Mouse (Mus musculus): ENCODE results near the gene Bdkrb1.

DNA sequence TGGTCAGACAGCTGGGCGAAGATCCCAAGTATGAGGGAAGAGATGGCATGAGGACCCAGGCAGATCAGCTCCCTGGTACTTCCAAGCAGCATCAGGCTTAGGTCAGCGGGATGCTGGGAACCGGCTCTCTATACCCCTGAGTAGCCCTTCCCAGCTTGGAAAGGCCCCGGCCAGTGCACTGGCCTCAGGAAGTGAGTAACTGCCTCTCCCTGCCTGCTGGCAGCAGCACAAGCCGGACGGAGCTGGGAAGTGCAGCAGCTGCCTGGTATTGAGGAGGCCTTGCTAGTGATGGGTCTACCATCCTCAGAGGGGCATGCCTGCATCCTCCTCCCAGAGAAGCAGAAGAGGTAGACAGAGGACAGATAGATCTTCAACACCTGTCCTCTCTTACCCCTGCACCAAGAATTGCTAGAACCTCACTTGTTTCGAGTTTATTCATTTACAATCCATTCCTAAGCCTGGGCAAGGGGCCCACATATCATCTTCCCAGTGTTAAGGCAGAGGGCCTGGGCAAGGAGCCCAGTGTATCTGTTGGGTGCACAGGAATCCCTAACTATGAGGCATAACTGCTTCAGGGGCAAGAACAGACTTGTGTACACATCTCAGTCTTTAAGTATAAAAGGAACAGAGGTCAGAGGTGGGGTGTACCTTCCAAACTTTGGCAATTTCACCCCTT, 45.5 kb upstream of the Bdkrb1 start:
- no peak for TF ChIP-seq CTCF (IDR thresholded peaks at IDR 0.05; ENCODE audit: low read depth)
- TF ChIP-seq EP300 (IDR thresholded peaks at IDR 0.05; ENCODE audit: low read depth): no peak
